Mouse (Mus musculus): ENCODE results near the gene Iqcd.

DNA sequence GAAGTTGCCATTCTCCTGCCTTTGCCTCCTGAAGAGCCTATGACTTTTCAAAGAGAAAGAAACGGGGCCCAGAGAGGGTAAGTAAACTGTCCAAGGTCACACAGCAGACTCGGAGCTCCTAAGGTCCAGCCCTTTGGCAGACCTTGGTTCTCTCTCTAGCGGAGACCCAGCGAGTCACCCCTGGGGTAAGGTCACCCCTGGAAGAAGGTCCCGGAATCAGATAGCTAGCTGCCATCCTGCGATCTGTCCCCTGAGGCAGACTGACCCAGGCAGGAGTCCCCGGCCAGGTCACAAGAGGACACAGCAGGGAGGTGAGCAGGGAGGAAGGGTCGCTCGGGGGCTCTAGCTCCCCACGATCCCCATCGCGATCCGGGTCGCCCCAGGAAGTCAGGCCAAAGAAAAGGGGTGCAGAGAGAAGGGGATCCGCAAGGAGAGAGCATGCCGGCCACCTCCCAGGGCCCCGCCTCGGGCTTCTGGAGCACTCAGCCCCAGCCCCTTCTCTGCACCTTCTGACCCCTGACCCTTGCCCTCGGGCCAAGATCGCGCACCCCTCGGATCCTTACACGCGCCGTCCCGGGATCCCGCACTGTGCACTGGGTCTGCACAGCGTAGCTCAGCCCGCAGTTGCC lies 762 bp upstream of the Iqcd start:
- TF ChIP-seq CTCF (IDR thresholded peaks at IDR 0.05) (no peak), EP300 (IDR thresholded peaks at IDR 0.05) (no peak)
